Mouse (Mus musculus): Measurements from ENCODE around the gene Spint5. TPM values are rescaled to one million over a fixed set of nuclear protein-coding genes. Genes with fewer than 3 reads are reported as not detected.
A peak's percentile ranks its signal among the peaks of the same experiment; 100 is the strongest.
"Not testable (repeated sequence)": the region's sequence is repeated elsewhere in the genome, so short reads cannot be mapped to it uniquely, and the experiment has no call there.

Gene Spint5
- polyA plus RNA-seq, 1 experiment from 2014 or later = not detected

GRCm38 (mm10) chr2:164704235-164704634, 10.9 kb upstream of the Spint5 start:
- H3K27me3 ChIP-seq (replicated peaks; ENCODE audit: insufficient read depth, low read length) = no peaks in the 10 kb centered on the region
- no peaks in the 10 kb centered on the region for H3K36me3 ChIP-seq (ENCODE audit: insufficient read depth, low read length)
- no peaks in the 10 kb centered on the region for H3K9me3 ChIP-seq (ENCODE audit: low read length)
- H3K4me1 ChIP-seq (ENCODE audit: insufficient read depth, low read depth, low read length) = no peaks in the 10 kb centered on the region
- ATAC-seq (no peak), DNase-seq (ENCODE audit: low spot score) (no peak)
- 74% methylated on average over 5 of the region's 5 CpGs for WGBS
- no peak overlapping the region for H3K27ac ChIP-seq (ENCODE audit: low read length)
- no peak for TF ChIP-seq EP300 (IDR thresholded peaks at IDR 0.05)
- no peak for TF ChIP-seq CTCF (IDR thresholded peaks at IDR 0.05)
- H3K9ac ChIP-seq (replicated peaks; ENCODE audit: low read depth) = no peak overlapping the region
- H3K4me2 ChIP-seq (replicated peaks; ENCODE audit: low read depth, low read length) = no peak overlapping the region
- H3K4me3 ChIP-seq (ENCODE audit: low read depth, low read length) = no peak overlapping the region

GRCm38 (mm10) chr2:164705328-164705727, 9.8 kb upstream of the Spint5 start:
- H3K4me2 ChIP-seq (replicated peaks; ENCODE audit: low read depth, low read length) = no peak overlapping the region
- no peak overlapping the region for H3K27ac ChIP-seq (ENCODE audit: low read length)
- 85% methylated on average over 6 of the region's 6 CpGs for WGBS
- H3K9me3 ChIP-seq (ENCODE audit: low read length) = no peaks in the 10 kb centered on the region
- no peaks in the 10 kb centered on the region for H3K36me3 ChIP-seq (ENCODE audit: insufficient read depth, low read length)
- no peak overlapping the region for H3K9ac ChIP-seq (replicated peaks; ENCODE audit: low read depth)
- DNase-seq (ENCODE audit: low spot score) (no peak), ATAC-seq (no peak)
- H3K27me3 ChIP-seq (replicated peaks; ENCODE audit: insufficient read depth, low read length) = no peaks in the 10 kb centered on the region
- TF ChIP-seq CTCF (IDR thresholded peaks at IDR 0.05) (no peak), EP300 (IDR thresholded peaks at IDR 0.05) (no peak)
- no peak overlapping the region for H3K4me3 ChIP-seq (ENCODE audit: low read depth, low read length)
- no peaks in the 10 kb centered on the region for H3K4me1 ChIP-seq (ENCODE audit: insufficient read depth, low read depth, low read length)

- Histone ChIP-seq H3K27ac (ENCODE audit: low read length) (no peak overlapping the region), H3K27me3 (replicated peaks; ENCODE audit: insufficient read depth, low read length) (no peaks in the 10 kb centered on the region), H3K4me2 (replicated peaks; ENCODE audit: low read depth, low read length) (no peak overlapping the region), H3K4me1 (ENCODE audit: insufficient read depth, low read depth, low read length) (no peaks in the 10 kb centered on the region), H3K9ac (replicated peaks; ENCODE audit: low read depth) (no peak overlapping the region), H3K9me3 (ENCODE audit: low read length) (no peaks in the 10 kb centered on the region), H3K4me3 (ENCODE audit: low read depth, low read length) (no peak overlapping the region), H3K36me3 (ENCODE audit: insufficient read depth, low read length) (no peaks in the 10 kb centered on the region)
- WGBS = 88% methylated on average over 14 of the region's 14 CpGs
- DNase-seq (ENCODE audit: low spot score) (no peak), ATAC-seq (no peak)
- no peak for TF ChIP-seq EP300 (IDR thresholded peaks at IDR 0.05)
- no peak for TF ChIP-seq CTCF (IDR thresholded peaks at IDR 0.05)
Measured at GRCm38 (mm10) chr2:164705991-164706390, 9.1 kb upstream of the Spint5 start.

- H3K9ac ChIP-seq (replicated peaks; ENCODE audit: low read depth); H3K36me3 ChIP-seq (ENCODE audit: insufficient read depth, low read length); H3K4me1 ChIP-seq (ENCODE audit: insufficient read depth, low read depth, low read length); H3K4me3 ChIP-seq (ENCODE audit: low read depth, low read length); H3K27ac ChIP-seq (ENCODE audit: low read length); ATAC-seq; H3K9me3 ChIP-seq (ENCODE audit: low read length); H3K27me3 ChIP-seq (replicated peaks; ENCODE audit: insufficient read depth, low read length); DNase-seq (ENCODE audit: low spot score); H3K4me2 ChIP-seq (replicated peaks; ENCODE audit: low read depth, low read length): not testable (repeated sequence)
- 88% methylated on average over 20 of the region's 23 CpGs for WGBS
Measured at GRCm38 (mm10) chr2:164716194-164716786, 1.2 kb downstream of the Spint5 start.

GRCm38 (mm10) chr2:164723276-164723675, 8.2 kb downstream of the Spint5 start:
- Histone ChIP-seq H3K4me1 (ENCODE audit: insufficient read depth, low read depth, low read length) (no peaks in the 10 kb centered on the region), H3K27ac (ENCODE audit: low read length) (no peak overlapping the region), H3K4me3 (ENCODE audit: low read depth, low read length) (no peak overlapping the region), H3K9me3 (ENCODE audit: low read length) (no peaks in the 10 kb centered on the region), H3K36me3 (ENCODE audit: insufficient read depth, low read length) (no peaks in the 10 kb centered on the region), H3K27me3 (replicated peaks; ENCODE audit: insufficient read depth, low read length) (no peaks in the 10 kb centered on the region), H3K4me2 (replicated peaks; ENCODE audit: low read depth, low read length) (no peak overlapping the region), H3K9ac (replicated peaks; ENCODE audit: low read depth) (no peak overlapping the region)
- no peak for TF ChIP-seq CTCF (IDR thresholded peaks at IDR 0.05)
- ATAC-seq = no peak
- WGBS = 67% methylated on average over 4 of the region's 4 CpGs
- no peak for DNase-seq (ENCODE audit: low spot score)

GRCm38 (mm10) chr2:164725895-164726619, 11.0 kb downstream of the Spint5 start:
- WGBS = 15% methylated on average over 6 of the region's 6 CpGs
- no peaks in the 10 kb centered on the region for H3K4me1 ChIP-seq (ENCODE audit: insufficient read depth, low read depth, low read length)
- H3K36me3 ChIP-seq (ENCODE audit: insufficient read depth, low read length) = no peaks in the 10 kb centered on the region
- no peaks in the 10 kb centered on the region for H3K9me3 ChIP-seq (ENCODE audit: low read length)
- DNase-seq (ENCODE audit: low spot score) = peak; percentile 73
- peak; percentile 75 for ATAC-seq
- H3K27me3 ChIP-seq (replicated peaks; ENCODE audit: insufficient read depth, low read length) = no peaks in the 10 kb centered on the region
- TF ChIP-seq CTCF (IDR thresholded peaks at IDR 0.05) (peak; percentile 88), EP300 (IDR thresholded peaks at IDR 0.05) (no peak)
- no peak overlapping the region for H3K4me2 ChIP-seq (replicated peaks; ENCODE audit: low read depth, low read length)
- no peak overlapping the region for H3K9ac ChIP-seq (replicated peaks; ENCODE audit: low read depth)
- no peak overlapping the region for H3K27ac ChIP-seq (ENCODE audit: low read length)
- H3K4me3 ChIP-seq (ENCODE audit: low read depth, low read length) = no peak overlapping the region
